Mouse (Mus musculus) liver, embryonic 14.5 days (tissue): ENCODE results near the gene Gsn.

Experiments used
- CTCF ChIP-seq: IDR thresholded peaks from 2 replicates; pipeline ENCODE4 v1.5.1; 2016; ENCODE audit warnings: antibody characterized with exemption, low read depth, control low read depth
- EP300 ChIP-seq: IDR thresholded peaks from 2 replicates; pipeline ENCODE4 v1.6.1; 2016; ENCODE audit warnings: antibody characterized with exemption, low read depth

DNA sequence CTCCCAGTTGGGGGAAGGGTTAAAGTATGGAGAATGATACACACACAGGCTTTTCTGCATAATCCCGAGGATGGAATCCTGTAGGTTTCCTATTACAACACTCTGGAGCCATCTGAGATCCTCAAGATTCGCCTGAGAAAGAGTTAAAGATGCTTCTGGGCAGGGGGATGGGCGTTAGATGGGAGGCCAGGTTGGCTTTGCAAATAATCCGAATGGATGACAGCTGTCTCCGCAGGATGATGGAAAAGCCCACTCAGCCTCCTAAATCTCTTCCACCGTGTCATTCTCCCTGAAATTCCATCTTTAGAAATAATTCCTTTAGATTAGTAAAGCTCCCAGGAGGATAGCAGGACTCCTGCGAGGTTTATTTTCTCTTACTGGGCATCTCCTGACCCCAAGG, 79.4 kb downstream of the Gsn start:
- TF ChIP-seq CTCF (no peak), EP300 (no peak; the same call in 1 of the 2 replicates)
